Mouse (Mus musculus): ENCODE results near the gene Ube2d1.

The Ube2d1 gene

GRCm38 (mm10) chr10:71223101-71223500 is 62.0 kb downstream of the Ube2d1 start:
- no peak for DNase-seq (ENCODE audit: low spot score in 2 of 2)

- DNase-seq (ENCODE audit: low spot score in 2 of 2), result no peak
Observed at GRCm38 (mm10) chr10:71222639-71223038, 62.4 kb downstream of the Ube2d1 start.

GRCm38 (mm10) chr10:71218228-71218892 is 66.7 kb downstream of the Ube2d1 start:
- peak; percentile 60 to 82 for DNase-seq (ENCODE audit: low spot score in 2 of 2)

- DNase-seq (ENCODE audit: low spot score in 2 of 2), result no peak
Observed at GRCm38 (mm10) chr10:71215996-71216395, 69.1 kb downstream of the Ube2d1 start.
